Mouse (Mus musculus) liver, embryonic 12.5 days (tissue): Measurements from ENCODE around the gene Vmn1r198. TPM values are rescaled to one million over a fixed set of nuclear protein-coding genes. Genes with fewer than 3 reads are reported as not detected.
"Not testable (repeated sequence)": the region's sequence is repeated elsewhere in the genome, so short reads cannot be mapped to it uniquely, and the experiment has no call there.

Experiments used
- ATAC-seq: fragments of 200-750 bp; cut with Nextera tagmentation; 2 replicates; pipeline ENCODE4 v1.8.0; 2017; ENCODE audit warnings: moderate number of reproducible peaks, mild to moderate bottlenecking, moderate library complexity
- H3K27ac ChIP-seq: fragments of 300-500 bp; sonication (generic); 2 replicates; pipeline ENCODE4 v1.5.1; 2016; ENCODE audit warnings: mild to moderate bottlenecking
- H3K27me3 ChIP-seq: fragments of 300-500 bp; sonication (generic); replicated peaks from 2 replicates; pipeline ENCODE4 v1.6.1; 2016; ENCODE audit warnings: mild to moderate bottlenecking, moderate library complexity
- H3K36me3 ChIP-seq: fragments of 300-500 bp; sonication (generic); 2 replicates; pipeline ENCODE4 v1.6.1; 2016; ENCODE audit warnings: mild to moderate bottlenecking, moderate library complexity
- H3K4me1 ChIP-seq: fragments of 300-500 bp; sonication (generic); 2 replicates; pipeline ENCODE4 v1.6.1; 2016
- H3K4me2 ChIP-seq: fragments of 300-500 bp; sonication (generic); 2 replicates; pipeline ENCODE4 v1.6.1; 2016; ENCODE audit warnings: mild to moderate bottlenecking, moderate library complexity
- H3K4me3 ChIP-seq: fragments of 300-500 bp; sonication (generic); 2 replicates; pipeline ENCODE4 v1.5.1; 2016; ENCODE audit warnings: mild to moderate bottlenecking, moderate library complexity
- H3K9ac ChIP-seq: fragments of 300-500 bp; sonication (generic); 2 replicates; pipeline ENCODE4 v1.6.1; 2016; ENCODE audit warnings: mild to moderate bottlenecking, moderate library complexity
- H3K9me3 ChIP-seq: fragments of 300-500 bp; sonication (generic); replicated peaks from 2 replicates; pipeline ENCODE4 v1.6.1; 2016; ENCODE audit warnings: mild to moderate bottlenecking, moderate library complexity
- WGBS: fragments of 180-500 bp; shearing (Covaris S2); methylation state at CpG from one replicate; pipeline ENCODE4 v1.1.7; 2016; ENCODE audit not compliant: insufficient replicate concordance; 5-methylcytosine and 5-hydroxymethylcytosine counted together
- polyA plus RNA-seq: library from polyadenylated mRNA; unstranded; fragments of >200 nt; fragmentation: Nextera tagmentation; extraction: Ambion mirVana; gene quantifications from 2 replicates; pipeline ENCODE4 v1.2.1, GENCODE M21; 2016

The Vmn1r198 gene
- not detected in 2 replicates for polyA plus RNA-seq

GRCm38 (mm10) chr13:22350064-22350463, at the start of gene Vmn1r198:
Vmn1r198 (plus strand) TSS chr13:22350364.
- Histone ChIP-seq H3K4me2 (no peak within 1 kb of the TSS), H3K36me3 (no peaks in the 10 kb centered on the region), H3K9me3 (no peaks in the 10 kb centered on the region), H3K4me3 (no peak within 1 kb of the TSS), H3K27ac (no peak within 1 kb of the TSS), H3K4me1 (no peaks in the 10 kb centered on the region), H3K9ac (no peak within 1 kb of the TSS), H3K27me3 (no peaks in the 10 kb centered on the region)
- ATAC-seq, result no peak
- WGBS, result 11% methylated on average over 1 of the region's 1 CpGs

DNA sequence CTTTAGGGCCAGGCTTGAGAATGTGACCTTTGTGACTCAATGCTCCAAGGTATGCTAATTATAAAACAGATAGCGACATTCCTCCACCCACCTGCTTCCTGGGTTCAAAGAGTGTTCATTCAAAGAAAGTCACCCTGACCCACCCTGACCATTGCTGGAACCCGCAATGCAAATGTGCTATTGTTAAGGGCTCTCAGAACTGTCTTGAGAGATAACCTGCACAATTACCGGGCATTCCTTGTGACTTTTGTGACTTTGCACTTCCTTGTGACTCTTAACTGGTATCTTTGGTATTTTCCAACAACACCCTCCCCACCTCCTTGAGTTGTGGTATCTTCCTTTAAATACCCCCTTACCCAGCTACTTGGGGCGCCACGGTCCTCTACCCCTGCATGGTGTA, 42.1 kb upstream of the Vmn1r198 start:
- not testable (repeated sequence) for ATAC-seq, H3K36me3 ChIP-seq, H3K27ac ChIP-seq

GRCm38 (mm10) chr13:22315361-22315760, 34.8 kb upstream of the Vmn1r198 start:
- H3K27me3 ChIP-seq, result no peaks in the 10 kb centered on the region
- H3K4me2 ChIP-seq, result no peak overlapping the region
- no peaks in the 10 kb centered on the region for H3K36me3 ChIP-seq
- H3K27ac ChIP-seq, result no peak overlapping the region
- no peak for ATAC-seq
- no peaks in the 10 kb centered on the region for H3K4me1 ChIP-seq
- H3K9me3 ChIP-seq, result no peaks in the 10 kb centered on the region
- H3K9ac ChIP-seq, result no peak overlapping the region
- H3K4me3 ChIP-seq, result no peak overlapping the region
- WGBS, result 58% methylated on average over 2 of the region's 2 CpGs

More for the DNA sequence above, 42.1 kb upstream of the Vmn1r198 start:
- H3K9me3 ChIP-seq, H3K27me3 ChIP-seq, H3K4me1 ChIP-seq, H3K4me3 ChIP-seq, H3K9ac ChIP-seq, H3K4me2 ChIP-seq: not testable (repeated sequence)
- 78% methylated on average over 5 of the region's 5 CpGs for WGBS

DNA sequence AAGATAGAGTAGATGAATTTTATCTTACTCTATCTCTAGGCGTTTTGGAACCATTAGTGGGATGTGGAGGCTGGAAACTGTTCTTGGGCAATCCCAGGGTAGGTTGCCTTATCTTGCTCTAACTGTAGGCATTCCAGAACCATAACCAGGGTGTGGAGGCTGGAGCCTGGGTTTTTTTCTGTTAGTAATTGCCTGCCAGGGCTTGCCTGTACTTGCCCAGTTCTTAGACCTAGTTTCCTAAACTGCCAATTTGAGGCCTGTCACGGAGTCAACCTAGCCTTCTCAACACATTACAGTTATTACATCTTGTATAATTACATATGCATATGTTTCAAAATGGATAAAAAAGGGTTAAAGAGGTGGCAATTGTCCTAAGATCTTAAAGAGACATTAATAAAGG, 32.8 kb upstream of the Vmn1r198 start:
- no peaks in the 10 kb centered on the region for H3K9me3 ChIP-seq

GRCm38 (mm10) chr13:22320091-22320490, 30.1 kb upstream of the Vmn1r198 start:
- Histone ChIP-seq H3K4me3 (no peak overlapping the region), H3K4me1 (no peaks in the 10 kb centered on the region), H3K27me3 (no peaks in the 10 kb centered on the region), H3K4me2 (no peak overlapping the region), H3K9ac (no peak overlapping the region), H3K9me3 (no peaks in the 10 kb centered on the region), H3K36me3 (no peaks in the 10 kb centered on the region), H3K27ac (no peak overlapping the region)
- no peak for ATAC-seq

More for the DNA sequence above, 32.8 kb upstream of the Vmn1r198 start:
- no peaks in the 10 kb centered on the region for H3K27me3 ChIP-seq
- WGBS, result 72% methylated on average over 2 of the region's 2 CpGs
- H3K4me3 ChIP-seq, result no peak overlapping the region
- H3K27ac ChIP-seq, result no peak overlapping the region
- H3K4me2 ChIP-seq, result no peak overlapping the region
- H3K4me1 ChIP-seq, result no peaks in the 10 kb centered on the region
- no peak for ATAC-seq
- H3K36me3 ChIP-seq, result no peaks in the 10 kb centered on the region
- no peak overlapping the region for H3K9ac ChIP-seq

GRCm38 (mm10) chr13:22324289-22324688, 25.9 kb upstream of the Vmn1r198 start, which contains the start of gene Vmn1r197:
Vmn1r197 (plus strand) TSS chr13:22324589.
- no peaks in the 10 kb centered on the region for H3K9me3 ChIP-seq
- H3K27ac ChIP-seq, result no peak within 1 kb of the TSS
- no peak within 1 kb of the TSS for H3K4me3 ChIP-seq
- no peaks in the 10 kb centered on the region for H3K36me3 ChIP-seq
- H3K4me1 ChIP-seq, result no peaks in the 10 kb centered on the region
- H3K9ac ChIP-seq, result no peak within 1 kb of the TSS
- ATAC-seq, result no peak
- H3K27me3 ChIP-seq, result no peaks in the 10 kb centered on the region
- no peak within 1 kb of the TSS for H3K4me2 ChIP-seq

DNA sequence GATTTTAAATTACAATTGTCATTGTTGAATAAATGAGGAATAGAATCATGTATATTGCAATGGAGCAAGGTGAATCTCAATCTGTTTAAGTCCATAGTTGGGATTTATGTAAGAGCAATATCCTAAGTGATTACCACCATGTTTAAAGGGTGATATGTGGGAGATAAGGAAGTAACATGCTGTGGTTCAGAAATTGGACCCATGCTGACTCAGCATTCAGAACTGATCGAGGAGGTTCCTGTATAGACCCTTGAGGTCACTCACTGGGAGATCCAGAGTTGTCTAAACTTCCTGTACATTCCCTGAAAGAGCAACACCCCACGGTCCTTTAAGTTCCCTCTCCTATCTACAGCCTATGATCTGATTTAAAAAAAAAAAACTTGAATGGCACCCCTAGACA, 16.9 kb upstream of the Vmn1r198 start:
- no peaks in the 10 kb centered on the region for H3K27me3 ChIP-seq
- no peak overlapping the region for H3K4me3 ChIP-seq
- H3K9me3 ChIP-seq, result no peaks in the 10 kb centered on the region
- no peak overlapping the region for H3K4me2 ChIP-seq
- no peak overlapping the region for H3K9ac ChIP-seq
- H3K4me1 ChIP-seq, result no peaks in the 10 kb centered on the region
- WGBS, result 29% methylated on average over 2 of the region's 2 CpGs
- no peaks in the 10 kb centered on the region for H3K36me3 ChIP-seq
- ATAC-seq, result no peak
- H3K27ac ChIP-seq, result no peak overlapping the region

- Histone ChIP-seq H3K4me3 (no peak overlapping the region), H3K4me2 (no peak overlapping the region), H3K27me3 (no peaks in the 10 kb centered on the region), H3K4me1 (no peaks in the 10 kb centered on the region), H3K9me3 (no peaks in the 10 kb centered on the region), H3K9ac (no peak overlapping the region), H3K27ac (no peak overlapping the region), H3K36me3 (no peaks in the 10 kb centered on the region)
- ATAC-seq, result no peak
- WGBS, result 68% methylated on average over 1 of the region's 1 CpGs
These were observed 14.6 kb upstream of the Vmn1r198 start for GRCm38 (mm10) chr13:22335565-22335964.

DNA sequence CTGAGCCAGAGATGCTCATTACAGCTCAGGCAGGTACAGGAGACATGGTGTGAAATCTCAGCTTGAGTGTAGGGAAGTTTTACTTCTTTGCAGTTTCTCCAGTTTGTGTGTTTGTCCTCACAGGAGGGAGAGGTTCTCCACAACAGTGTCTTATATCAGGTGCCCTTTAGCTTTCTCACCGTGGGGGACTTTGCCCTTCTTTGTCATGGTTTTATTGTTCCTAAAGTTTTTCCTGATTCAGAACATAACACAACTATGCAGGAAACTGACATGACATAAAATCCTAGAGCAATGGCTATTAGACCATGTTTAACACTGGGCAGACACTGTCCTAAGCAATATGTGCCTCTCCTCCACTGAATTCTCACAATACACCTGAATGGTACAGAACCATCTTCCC, 649 bp downstream of the Vmn1r198 start:
- Histone ChIP-seq H3K9me3 (no peaks in the 10 kb centered on the region), H3K9ac (no peak overlapping the region), H3K4me1 (no peaks in the 10 kb centered on the region), H3K27me3 (no peaks in the 10 kb centered on the region), H3K4me3 (no peak overlapping the region), H3K36me3 (no peaks in the 10 kb centered on the region), H3K27ac (no peak overlapping the region), H3K4me2 (no peak overlapping the region)
- ATAC-seq, result no peak
- WGBS, result 66% methylated on average over 1 of the region's 1 CpGs

DNA sequence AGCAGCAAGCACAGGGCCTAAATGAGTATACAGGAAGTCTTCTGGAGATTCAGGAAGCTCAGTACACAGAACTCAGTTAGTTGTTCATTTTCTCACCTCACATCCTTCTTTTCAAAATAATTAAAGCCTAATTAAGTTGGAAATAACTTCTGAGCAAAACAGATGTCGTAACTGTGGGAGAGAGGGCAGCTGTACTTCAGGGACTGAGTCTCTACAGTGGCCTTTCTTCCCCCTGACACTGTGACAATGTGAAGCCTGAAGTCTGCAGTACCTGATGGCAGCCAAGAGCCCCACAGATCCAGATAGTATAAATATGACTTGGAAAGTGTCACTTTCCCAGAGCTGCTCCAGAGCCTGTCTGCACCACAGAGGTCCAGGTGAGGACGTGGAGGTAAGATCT, 29.4 kb downstream of the Vmn1r198 start, which contains the start of gene Vmn1r199:
Gene Vmn1r199, plus strand, starts transcription at position 301 of the 400 bp plus-strand sequence.
- Histone ChIP-seq H3K27me3 (no peaks in the 10 kb centered on the region), H3K9ac (no peak within 1 kb of the TSS), H3K27ac (no peak within 1 kb of the TSS), H3K4me1 (no peaks in the 10 kb centered on the region), H3K9me3 (no peaks in the 10 kb centered on the region), H3K36me3 (no peaks in the 10 kb centered on the region), H3K4me2 (no peak within 1 kb of the TSS), H3K4me3 (no peak within 1 kb of the TSS)
- no peak for ATAC-seq
- 53% methylated on average over 2 of the region's 2 CpGs for WGBS

DNA sequence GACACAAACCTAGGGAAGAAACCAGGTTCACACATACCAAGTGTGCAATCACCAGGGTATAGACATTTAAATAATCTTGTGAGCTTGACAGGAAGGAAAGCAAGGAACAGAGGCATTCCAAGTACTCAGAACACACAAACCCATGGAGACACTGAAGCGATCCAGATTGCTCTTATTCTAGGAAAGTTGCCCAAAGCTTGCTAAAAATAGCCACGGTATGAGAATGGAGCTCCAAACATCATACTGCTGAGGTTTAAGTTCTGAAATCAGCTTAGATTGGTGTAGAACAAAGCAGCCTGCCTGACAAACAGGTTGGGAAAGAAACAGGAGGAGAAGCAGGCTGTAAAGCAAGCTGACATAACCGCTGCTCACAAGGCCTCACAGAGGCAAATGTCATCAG, 31.0 kb downstream of the Vmn1r198 start:
- WGBS, result 56% methylated on average over 3 of the region's 3 CpGs
- ATAC-seq, H3K4me2 ChIP-seq, H3K4me1 ChIP-seq, H3K36me3 ChIP-seq, H3K9ac ChIP-seq, H3K27ac ChIP-seq, H3K9me3 ChIP-seq, H3K4me3 ChIP-seq, H3K27me3 ChIP-seq: not testable (repeated sequence)

- Histone ChIP-seq H3K9me3 (no peaks in the 10 kb centered on the region), H3K27ac (no peak overlapping the region), H3K4me1 (no peaks in the 10 kb centered on the region), H3K36me3 (no peaks in the 10 kb centered on the region), H3K4me2 (no peak overlapping the region), H3K9ac (no peak overlapping the region), H3K4me3 (no peak overlapping the region), H3K27me3 (no peaks in the 10 kb centered on the region)
- 51% methylated on average over 3 of the region's 3 CpGs for WGBS
- no peak for ATAC-seq
These were observed 33.2 kb downstream of the Vmn1r198 start for GRCm38 (mm10) chr13:22383401-22383800.

DNA sequence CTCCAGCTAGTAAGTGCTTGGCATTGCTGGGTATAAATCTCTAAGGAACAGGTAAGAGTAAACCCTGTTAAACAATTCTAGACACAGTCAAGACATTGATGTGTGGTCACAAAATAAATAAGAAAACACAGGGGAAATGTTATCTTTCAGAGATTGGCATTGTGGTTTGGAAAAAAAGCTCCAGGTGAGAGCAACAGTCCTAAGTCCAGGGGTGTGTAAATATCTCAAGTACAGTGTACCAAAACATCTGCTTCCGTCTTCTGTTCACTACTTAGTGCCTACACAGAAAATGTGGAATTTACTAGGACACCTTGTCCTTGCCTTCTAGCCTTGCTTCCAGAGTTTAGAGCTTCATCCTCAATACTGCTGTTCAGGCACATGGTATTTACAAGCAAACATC, 36.9 kb downstream of the Vmn1r198 start:
- H3K9ac ChIP-seq, result no peak overlapping the region
- WGBS, result 69% methylated on average over 1 of the region's 1 CpGs
- ATAC-seq, result no peak
- no peaks in the 10 kb centered on the region for H3K36me3 ChIP-seq
- H3K27me3 ChIP-seq, result no peaks in the 10 kb centered on the region
- H3K4me2 ChIP-seq, result no peak overlapping the region
- no peaks in the 10 kb centered on the region for H3K4me1 ChIP-seq
- no peaks in the 10 kb centered on the region for H3K9me3 ChIP-seq
- no peak overlapping the region for H3K27ac ChIP-seq
- no peak overlapping the region for H3K4me3 ChIP-seq
